Mouse (Mus musculus): ENCODE results near the gene Syt8.

GRCm38 (mm10) chr7:142385742-142386403 lies 48.8 kb upstream of the Syt8 start:
- TF ChIP-seq CTCF (IDR thresholded peaks at IDR 0.05; ENCODE audit: low read depth, low read length) (no peak), POLR2A (IDR thresholded peaks at IDR 0.05; ENCODE audit: insufficient read depth, low read length) (no peak), EP300 (IDR thresholded peaks at IDR 0.05; ENCODE audit: insufficient read depth, low read depth, low read length) (no peak)

All from ES-Bruce4 (cell line).